Mouse (Mus musculus): ENCODE results near the gene Npas4. TPM values are rescaled to one million over a fixed set of nuclear protein-coding genes. Genes with fewer than 3 reads are reported as not detected.

Gene Npas4
- 1.6 TPM for total RNA-seq (2023)

DNA sequence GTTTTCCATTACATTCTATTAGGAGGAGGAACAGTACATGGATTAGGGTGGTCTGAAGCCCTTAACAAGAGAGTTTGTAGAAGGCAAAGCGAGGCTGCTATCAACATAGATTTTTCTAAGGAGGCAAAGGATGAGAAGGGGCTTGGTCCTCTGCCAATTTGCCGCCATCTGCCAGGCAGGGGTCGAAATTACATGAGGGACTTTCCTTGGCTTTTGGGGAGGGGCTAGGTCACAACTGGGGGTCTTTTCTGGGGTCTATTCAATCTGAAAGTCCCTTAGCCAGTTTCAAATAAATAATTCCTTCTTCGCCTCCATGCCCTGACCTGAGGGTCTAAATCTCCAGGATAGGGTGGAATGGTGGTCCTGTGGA lies at the start of gene Npas4:
Npas4 (minus strand) TSS at position 61 of the 370 bp plus-strand sequence.

DNA sequence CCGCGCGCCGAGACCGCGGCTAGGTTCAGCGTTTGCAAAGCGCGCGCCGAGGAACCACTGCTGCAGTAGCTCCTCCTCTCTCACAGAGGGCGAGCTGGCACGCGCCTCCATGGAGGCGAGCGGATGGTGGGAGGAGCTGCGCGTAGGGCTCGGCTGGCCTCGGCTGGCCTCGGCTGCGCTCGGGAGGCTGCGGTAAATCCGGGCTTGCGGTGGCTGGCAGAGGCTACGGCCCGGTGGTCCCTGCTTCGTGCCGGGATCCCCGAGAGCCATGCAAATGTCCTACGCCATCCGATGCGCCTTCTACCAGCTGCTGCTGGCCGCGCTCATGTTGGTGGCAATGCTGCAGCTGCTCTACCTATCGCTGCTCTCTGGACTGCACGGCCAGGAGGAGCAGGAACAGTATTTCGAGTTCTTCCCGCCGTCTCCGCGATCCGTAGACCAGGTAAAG lies 48.6 kb upstream of the Npas4 start, which contains the start of the genes B4gat1 and AC124502.3:
B4gat1 (plus strand) TSS at position 118 of the 448 bp plus-strand sequence.
AC124502.3 (plus strand) TSS at position 183 of the 448 bp plus-strand sequence.

DNA sequence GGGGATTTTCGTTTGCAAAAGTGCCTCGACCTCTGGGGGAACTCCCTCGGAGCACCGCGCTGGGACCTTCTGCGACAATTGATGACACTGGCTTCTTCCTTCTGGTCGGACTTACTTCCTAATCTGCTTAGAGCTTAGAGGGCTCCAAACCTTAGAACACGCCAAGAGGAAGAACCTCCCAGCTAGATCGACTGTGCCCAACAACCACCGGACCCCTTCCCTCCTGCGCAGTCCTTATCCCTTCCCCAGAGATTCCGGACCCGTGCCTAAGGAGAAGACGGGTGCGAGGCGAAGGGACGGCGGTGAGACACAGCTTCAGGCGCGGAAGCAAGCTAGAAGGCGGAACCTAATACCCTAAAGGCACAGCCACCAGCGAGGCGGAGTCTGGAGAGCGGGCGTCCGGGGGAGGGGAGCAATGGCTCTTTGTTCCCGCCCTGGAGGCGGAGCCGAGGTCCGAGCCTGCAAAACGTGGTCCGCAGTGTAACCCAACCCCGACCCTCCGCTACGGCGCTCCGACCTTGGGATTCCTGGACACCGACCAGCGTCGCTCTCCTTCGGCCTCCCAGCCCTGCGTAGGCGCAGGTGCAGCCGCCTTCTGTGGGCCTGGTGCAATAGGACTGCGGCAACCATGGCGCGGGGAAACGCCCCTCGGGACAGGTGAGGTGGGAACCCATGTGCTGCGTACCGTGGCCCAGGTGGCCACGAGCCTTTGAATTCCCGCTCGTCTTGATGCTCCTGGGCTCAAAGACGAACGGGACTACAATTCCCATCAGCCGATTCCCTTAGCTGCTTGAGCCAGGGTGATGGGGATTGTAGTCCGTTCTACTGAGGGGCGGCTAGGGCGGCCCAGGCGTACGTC lies 33.7 kb upstream of the Npas4 start, which contains the start of gene Slc29a2:
Slc29a2 (plus strand) TSS at position 240 of the 859 bp plus-strand sequence.

DNA sequence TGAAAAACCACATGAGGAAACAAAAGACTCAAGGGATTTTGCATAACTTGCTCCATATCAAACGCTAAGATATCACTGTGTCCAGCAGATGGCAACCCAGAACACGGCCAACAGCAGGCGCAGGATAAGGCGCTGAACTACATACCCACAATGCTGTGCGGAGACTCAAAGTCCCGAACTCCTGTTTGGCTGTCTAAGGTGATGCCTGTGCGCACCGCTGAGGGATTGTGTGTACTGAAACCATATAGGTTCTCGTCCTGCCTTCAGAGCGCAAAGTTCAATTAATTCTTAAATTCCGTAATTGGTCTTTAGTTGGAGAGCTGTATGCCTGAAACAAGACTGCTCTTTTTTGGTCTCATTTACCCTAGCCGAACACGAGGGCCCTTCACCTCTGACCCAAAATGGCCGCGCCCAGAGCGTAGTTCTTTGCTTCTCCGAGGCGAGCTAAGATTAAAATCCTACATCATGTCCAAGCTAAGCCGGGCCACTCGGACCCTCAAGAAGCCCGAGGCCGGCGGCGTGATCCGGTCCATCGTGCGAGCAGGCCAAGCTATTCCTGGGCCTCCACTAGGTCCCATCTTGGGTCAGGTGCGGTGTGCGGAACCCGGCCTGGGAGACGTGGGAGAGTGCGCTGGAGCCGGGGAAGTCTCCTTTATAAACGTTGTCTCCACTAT lies 28.1 kb downstream of the Npas4 start, which contains the start of gene Mrpl11:
Mrpl11 (plus strand) TSS at position 220 of the 674 bp plus-strand sequence.

DNA sequence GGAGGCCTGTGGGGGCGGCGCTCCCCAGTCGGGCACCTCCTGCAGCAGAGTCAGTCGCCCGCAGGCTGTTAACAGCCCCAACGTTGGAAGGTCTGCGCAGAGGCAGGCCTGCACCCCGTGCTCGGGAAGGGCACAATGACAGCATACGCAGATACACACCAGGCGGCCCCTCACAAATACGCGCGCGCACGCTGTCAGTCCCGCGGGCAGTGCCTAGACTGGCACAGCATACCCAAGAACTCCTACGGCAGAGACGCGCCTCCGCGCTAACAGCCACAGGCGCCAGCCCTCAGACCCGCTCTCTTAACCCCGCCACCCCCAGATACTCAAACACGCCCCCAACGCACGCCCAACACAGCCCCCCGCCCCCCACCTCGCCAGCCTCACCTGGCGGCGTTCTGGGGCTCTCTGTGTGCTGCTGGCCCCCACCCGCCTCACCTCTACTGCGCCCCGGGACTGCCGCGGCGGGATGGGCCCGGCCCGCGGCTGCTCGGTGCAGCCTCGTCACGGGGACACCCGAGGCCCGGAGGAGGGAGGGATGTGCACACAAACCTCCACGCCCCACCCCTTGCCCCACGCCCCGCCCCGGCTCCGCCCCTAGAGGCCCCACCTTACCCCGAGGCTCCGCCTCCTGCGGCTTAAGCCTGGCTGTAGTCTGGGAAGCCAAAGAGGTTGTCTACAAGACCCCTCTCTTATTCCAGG lies 47.4 kb downstream of the Npas4 start, which contains the start of gene Peli3:
Peli3 (minus strand) TSS at position 577 of the 702 bp plus-strand sequence.

Other genes with a start within 250 kb of the Npas4 start
- gene Rbm4b, start 233.8 kb downstream of the Npas4 start, total RNA-seq (2023) = 22.8 TPM
- gene Rbm4, start 196.4 kb downstream of the Npas4 start, total RNA-seq (2023) = 80.8 TPM
- gene Gm21992, start 178.7 kb downstream of the Npas4 start, total RNA-seq (2023) = 35.5 TPM
- 76.2 TPM for gene Rbm14, start 178.7 kb downstream of the Npas4 start, total RNA-seq (2023)
- 45.2 TPM for gene Ccs, start 151.0 kb downstream of the Npas4 start, total RNA-seq (2023)
- gene Ccdc87, start 150.9 kb downstream of the Npas4 start, total RNA-seq (2023) = not detected
- 3.5 TPM for gene Ctsf, start 135.2 kb downstream of the Npas4 start, total RNA-seq (2023)
- 0.21 TPM for gene Actn3, start 112.4 kb downstream of the Npas4 start, total RNA-seq (2023)
- 5.0 TPM for gene Zdhhc24, start 111.6 kb downstream of the Npas4 start, total RNA-seq (2023)
- gene Bbs1, start 83.7 kb downstream of the Npas4 start, total RNA-seq (2023) = 2.1 TPM
- 66.5 TPM for gene Dpp3, start 62.0 kb downstream of the Npas4 start, total RNA-seq (2023)
- 1.2 TPM for gene Peli3, start 47.2 kb downstream of the Npas4 start, total RNA-seq (2023)
- 27.2 TPM for gene Mrpl11, start 28.2 kb downstream of the Npas4 start, total RNA-seq (2023)
- 4.4 TPM for gene Slc29a2, start 33.5 kb upstream of the Npas4 start, total RNA-seq (2023)
- gene B4gat1, start 48.5 kb upstream of the Npas4 start, total RNA-seq (2023) = 4.3 TPM
- gene AC124502.3, start 48.6 kb upstream of the Npas4 start, total RNA-seq (2023) = 1.2 TPM
- 60.1 TPM for gene Brms1, start 51.0 kb upstream of the Npas4 start, total RNA-seq (2023)
- 4.6 TPM for gene Rin1, start 60.2 kb upstream of the Npas4 start, total RNA-seq (2023)
- gene Cd248, start 77.8 kb upstream of the Npas4 start, total RNA-seq (2023) = not detected
- gene Tmem151a, start 95.2 kb upstream of the Npas4 start, total RNA-seq (2023) = not detected
- gene Yif1a, start 98.2 kb upstream of the Npas4 start, total RNA-seq (2023) = 26.5 TPM
- 0.92 TPM for gene Cnih2, start 108.2 kb upstream of the Npas4 start, total RNA-seq (2023)
- gene Rab1b, start 116.8 kb upstream of the Npas4 start, total RNA-seq (2023) = 90.0 TPM
- gene Klc2, start 128.2 kb upstream of the Npas4 start, total RNA-seq (2023) = 27.5 TPM